Mouse (Mus musculus): Measurements from ENCODE around the gene Ugcg. TPM values are rescaled to one million over a fixed set of nuclear protein-coding genes. Genes with fewer than 3 reads are reported as not detected.

Ugcg gene
- polyA plus RNA-seq, 1 experiment: 24.0 TPM

DNA sequence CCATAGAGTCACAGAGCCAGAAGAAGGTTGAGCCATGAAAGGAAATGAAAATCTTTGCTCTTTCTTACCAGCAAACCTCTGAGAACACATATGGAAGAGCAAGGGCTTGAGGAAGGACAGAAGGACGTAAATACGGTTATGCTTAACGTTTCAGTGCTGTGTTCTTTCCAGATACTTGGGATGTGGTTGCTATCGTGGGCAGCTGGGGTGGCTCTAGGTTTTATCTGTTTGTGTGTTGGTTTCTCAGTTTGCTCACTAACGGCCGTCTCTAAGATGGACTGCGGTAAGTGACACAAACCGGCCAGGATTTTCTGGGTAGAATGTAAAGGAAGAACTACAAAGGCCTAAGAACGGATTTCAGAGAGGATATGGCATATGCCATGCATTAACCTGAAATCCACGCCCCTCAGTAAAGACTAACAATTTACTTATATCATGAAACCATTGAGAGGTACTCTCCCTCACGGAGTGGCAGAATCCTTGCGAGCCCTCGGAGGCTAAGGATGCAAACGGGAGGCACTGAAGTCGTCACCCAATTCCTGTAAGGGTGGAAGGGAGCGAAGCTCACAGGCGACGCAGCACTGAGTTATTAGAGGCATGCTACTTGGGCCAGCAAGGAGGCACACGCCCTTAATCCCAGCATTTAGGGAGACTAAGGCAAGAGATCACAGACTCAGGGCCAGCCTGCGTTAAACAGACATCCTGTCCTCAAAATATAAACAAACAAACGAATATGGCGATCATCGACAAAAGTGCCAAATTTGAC is 45.6 kb downstream of the Ugcg start:
- no peak overlapping the region for H3ac ChIP-seq (ENCODE audit: control insufficient read depth, insufficient read length)
- H3K4me3 ChIP-seq: no peak overlapping the region
- no peak overlapping the region for H3K4me2 ChIP-seq (ENCODE audit: low read depth)
- H3K27me3 ChIP-seq (ENCODE audit: control insufficient read depth, insufficient read depth, insufficient read length): no peaks in the 10 kb centered on the region
- TF ChIP-seq MAX (IDR thresholded peaks at IDR 0.05; ENCODE audit: low read depth): no peak
- no peak for TF ChIP-seq TCF12 (IDR thresholded peaks at IDR 0.05; ENCODE audit: insufficient read depth, poor library complexity, severe bottlenecking)
- no peak for TF ChIP-seq E2F4 (IDR thresholded peaks at IDR 0.05; ENCODE audit: insufficient read depth)
- no peaks in the 10 kb centered on the region for H3K36me3 ChIP-seq (ENCODE audit: control insufficient read depth, insufficient read depth)
- H3K79me2 ChIP-seq (ENCODE audit: control insufficient read depth, insufficient read depth): no peaks in the 10 kb centered on the region

DNA sequence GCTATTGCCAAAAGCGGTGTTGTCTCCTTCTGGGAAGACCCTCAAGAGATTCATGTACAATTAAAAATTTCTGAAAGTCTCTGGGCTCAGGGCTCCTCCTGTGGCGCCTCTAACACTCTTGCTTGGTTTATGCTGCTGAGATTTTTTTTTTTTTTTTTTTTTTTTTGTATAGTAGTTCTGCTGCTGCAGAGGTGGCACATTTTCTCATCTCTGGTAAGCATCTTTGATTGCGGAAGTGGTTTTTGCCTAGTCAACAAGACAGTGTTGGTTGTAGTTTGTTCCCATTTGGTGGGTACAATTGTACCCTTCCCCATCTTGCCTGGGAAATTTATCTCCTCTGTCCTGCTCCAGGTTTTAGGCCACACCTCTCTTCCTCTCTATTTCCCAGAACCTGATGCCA is 47.3 kb downstream of the Ugcg start:
- no peak overlapping the region for H3K4me3 ChIP-seq
- H3K27me3 ChIP-seq (ENCODE audit: control insufficient read depth, insufficient read depth, insufficient read length): no peaks in the 10 kb centered on the region
- no peaks in the 10 kb centered on the region for H3K79me2 ChIP-seq (ENCODE audit: control insufficient read depth, insufficient read depth)
- H3K4me2 ChIP-seq (ENCODE audit: low read depth): no peak overlapping the region
- H3ac ChIP-seq (ENCODE audit: control insufficient read depth, insufficient read length): no peak overlapping the region
- no peak for TF ChIP-seq CEBPB (IDR thresholded peaks at IDR 0.05; ENCODE audit: insufficient read depth, poor library complexity, severe bottlenecking)
- no peak for TF ChIP-seq TCF3 (IDR thresholded peaks at IDR 0.05; ENCODE audit: insufficient read length, low read depth)
- no peak for TF ChIP-seq SRF (IDR thresholded peaks at IDR 0.05; ENCODE audit: control insufficient read depth, insufficient read length, low read depth)
- no peak for TF ChIP-seq REST (IDR thresholded peaks at IDR 0.05; ENCODE audit: insufficient read depth, insufficient read length)
- no peak for TF ChIP-seq MYOG (IDR thresholded peaks at IDR 0.05; ENCODE audit: control insufficient read depth in 1 of 3, insufficient read depth in 1 of 3, insufficient read length in 2 of 3, low read depth in 2 of 3)
- TF ChIP-seq MYOD1 (IDR thresholded peaks at IDR 0.05; ENCODE audit: control insufficient read depth in 1 of 3, insufficient read length in 2 of 3, low read depth in 2 of 3): no peak
- no peak for TF ChIP-seq USF1 (IDR thresholded peaks at IDR 0.05; ENCODE audit: low read depth)
- no peak for TF ChIP-seq MAX (IDR thresholded peaks at IDR 0.05; ENCODE audit: low read depth)
- no peak for TF ChIP-seq POLR2A (IDR thresholded peaks at IDR 0.05; ENCODE audit: insufficient read length, low read depth)
- TF ChIP-seq E2F4 (IDR thresholded peaks at IDR 0.05; ENCODE audit: insufficient read depth): no peak
- TF ChIP-seq TCF12 (IDR thresholded peaks at IDR 0.05; ENCODE audit: insufficient read depth, poor library complexity, severe bottlenecking): no peak
- no peak for TF ChIP-seq POLR2AphosphoS2 (IDR thresholded peaks at IDR 0.05; ENCODE audit: insufficient read length, low read depth)
- no peaks in the 10 kb centered on the region for H3K36me3 ChIP-seq (ENCODE audit: control insufficient read depth, insufficient read depth)

DNA sequence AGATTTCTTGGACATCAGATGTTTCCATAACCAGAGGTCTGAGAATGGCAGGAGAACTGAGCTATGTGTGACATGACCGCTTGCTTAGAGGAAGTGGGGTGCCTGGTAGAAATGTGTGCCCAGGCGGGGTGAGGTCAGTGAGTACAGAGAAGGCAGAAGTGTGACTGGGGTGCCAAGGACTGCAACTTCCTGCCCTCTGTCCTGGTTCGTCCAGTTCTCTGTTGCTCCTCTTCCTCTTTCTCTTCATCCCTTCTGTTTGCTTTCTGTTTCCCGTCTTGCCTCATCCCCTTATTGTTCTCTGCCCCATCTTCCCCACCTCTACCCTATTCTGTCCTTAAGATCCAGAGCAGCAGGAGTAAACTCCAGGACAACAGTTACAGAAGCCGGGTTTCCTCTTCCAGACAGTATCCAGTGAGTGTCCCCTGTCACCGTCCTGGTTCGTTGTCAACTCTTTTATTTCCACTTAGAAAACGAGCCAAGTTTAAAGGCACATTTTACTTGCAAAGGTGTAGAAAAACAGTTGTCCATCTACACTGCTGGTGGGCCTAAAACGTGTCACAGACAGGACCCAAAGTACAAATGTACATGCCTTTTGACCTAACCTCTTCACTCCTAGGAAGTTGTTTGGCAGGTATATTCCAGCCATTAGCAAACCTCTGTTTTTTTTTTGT is 49.7 kb downstream of the Ugcg start:
- no peaks in the 10 kb centered on the region for H3K27me3 ChIP-seq (ENCODE audit: control insufficient read depth, insufficient read depth, insufficient read length)
- no peak overlapping the region for H3ac ChIP-seq (ENCODE audit: control insufficient read depth, insufficient read length)
- no peaks in the 10 kb centered on the region for H3K79me2 ChIP-seq (ENCODE audit: control insufficient read depth, insufficient read depth)
- no peak overlapping the region for H3K4me3 ChIP-seq
- peak overlapping the region; percentile 79 for H3K4me2 ChIP-seq (ENCODE audit: low read depth)
- no peaks in the 10 kb centered on the region for H3K36me3 ChIP-seq (ENCODE audit: control insufficient read depth, insufficient read depth)
- TF ChIP-seq CEBPB (IDR thresholded peaks at IDR 0.05; ENCODE audit: insufficient read depth, poor library complexity, severe bottlenecking) (no peak), MYOG (IDR thresholded peaks at IDR 0.05; ENCODE audit: control insufficient read depth in 1 of 3, insufficient read depth in 1 of 3, insufficient read length in 2 of 3, low read depth in 2 of 3) (no peak)

DNA sequence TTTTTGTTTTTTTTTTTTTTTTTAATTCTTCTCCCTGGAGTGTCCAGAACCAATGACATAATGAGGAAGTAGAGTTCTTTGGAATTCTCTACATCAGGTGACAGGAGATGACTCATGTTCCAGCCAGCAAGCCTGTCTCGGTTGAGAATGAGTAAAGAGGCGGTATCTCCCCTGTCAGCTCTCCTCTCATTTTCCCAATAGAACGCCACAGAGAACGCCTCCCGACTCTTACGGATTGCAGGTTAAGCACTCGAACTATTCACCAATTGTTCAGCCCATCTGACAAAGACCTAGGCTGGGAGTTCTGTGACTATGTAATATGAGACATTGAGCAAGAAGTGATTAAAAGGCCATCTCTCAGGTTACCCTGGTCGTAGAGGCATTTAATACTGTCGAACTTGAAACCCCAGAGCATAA is 50.3 kb downstream of the Ugcg start:
- H3K4me3 ChIP-seq: no peak overlapping the region
- no peaks in the 10 kb centered on the region for H3K79me2 ChIP-seq (ENCODE audit: control insufficient read depth, insufficient read depth)
- H3K36me3 ChIP-seq (ENCODE audit: control insufficient read depth, insufficient read depth): no peaks in the 10 kb centered on the region
- H3K4me2 ChIP-seq (ENCODE audit: low read depth): peak overlapping the region; percentile 79
- H3ac ChIP-seq (ENCODE audit: control insufficient read depth, insufficient read length): no peak overlapping the region
- no peaks in the 10 kb centered on the region for H3K27me3 ChIP-seq (ENCODE audit: control insufficient read depth, insufficient read depth, insufficient read length)
- TF ChIP-seq USF1 (IDR thresholded peaks at IDR 0.05; ENCODE audit: low read depth): peak; percentile 70
- no peak for TF ChIP-seq POLR2AphosphoS2 (IDR thresholded peaks at IDR 0.05; ENCODE audit: insufficient read length, low read depth)

DNA sequence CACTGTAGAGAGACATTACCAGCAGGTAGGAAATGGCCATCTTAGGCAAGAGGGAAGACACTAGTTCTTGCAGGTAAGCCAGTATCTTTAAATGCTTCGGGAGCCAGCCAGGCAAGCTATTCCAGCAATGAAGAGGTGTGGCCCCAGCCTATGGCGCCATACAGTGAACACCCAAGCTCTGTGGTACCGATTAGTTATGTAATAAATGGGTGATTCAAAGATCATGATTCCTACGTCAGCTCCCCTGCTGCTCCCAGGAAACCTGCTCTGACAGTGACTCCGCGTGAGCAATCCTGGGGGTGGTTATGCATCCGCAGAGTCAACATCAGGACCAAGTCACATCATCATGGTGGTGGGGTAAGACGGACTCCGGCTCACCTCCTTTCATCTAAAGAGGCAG is 51.1 kb downstream of the Ugcg start:
- Histone ChIP-seq H3K79me2 (ENCODE audit: control insufficient read depth, insufficient read depth) (no peaks in the 10 kb centered on the region), H3K4me3 (no peak overlapping the region), H3K27me3 (ENCODE audit: control insufficient read depth, insufficient read depth, insufficient read length) (no peaks in the 10 kb centered on the region), H3K36me3 (ENCODE audit: control insufficient read depth, insufficient read depth) (no peaks in the 10 kb centered on the region), H3ac (ENCODE audit: control insufficient read depth, insufficient read length) (no peak overlapping the region), H3K4me2 (ENCODE audit: low read depth) (peak overlapping the region; percentile 79)
- TF ChIP-seq TCF3 (IDR thresholded peaks at IDR 0.05; ENCODE audit: insufficient read length, low read depth) (no peak), POLR2AphosphoS2 (IDR thresholded peaks at IDR 0.05; ENCODE audit: insufficient read length, low read depth) (no peak), CEBPB (IDR thresholded peaks at IDR 0.05; ENCODE audit: insufficient read depth, poor library complexity, severe bottlenecking) (no peak), E2F4 (IDR thresholded peaks at IDR 0.05; ENCODE audit: insufficient read depth) (no peak)

All from myocyte (in vitro differentiated cells).